Mouse (Mus musculus) thymus, postnatal 25 days (tissue): ENCODE measurements around the gene Aldh3b1.

ENCODE experiments used
- DNase-seq: peaks from one replicate; pipeline ENCODE4 v3.0.0; 2022

The Aldh3b1 gene

GRCm38 (mm10) chr19:3942986-3943735 is 13.6 kb upstream of the Aldh3b1 start:
- DNase-seq = peak; percentile 64

GRCm38 (mm10) chr19:3942315-3942714 is 12.7 kb upstream of the Aldh3b1 start:
- no peak for DNase-seq

- peak; percentile 64 for DNase-seq
Observed at GRCm38 (mm10) chr19:3935896-3936850, 6.6 kb upstream of the Aldh3b1 start.

- DNase-seq = peak; percentile 26
Observed at GRCm38 (mm10) chr19:3935032-3935895, 5.7 kb upstream of the Aldh3b1 start, which contains the start of gene Unc93b1. TSS of gene Unc93b1 (plus strand) at chr19:3935186.

DNA sequence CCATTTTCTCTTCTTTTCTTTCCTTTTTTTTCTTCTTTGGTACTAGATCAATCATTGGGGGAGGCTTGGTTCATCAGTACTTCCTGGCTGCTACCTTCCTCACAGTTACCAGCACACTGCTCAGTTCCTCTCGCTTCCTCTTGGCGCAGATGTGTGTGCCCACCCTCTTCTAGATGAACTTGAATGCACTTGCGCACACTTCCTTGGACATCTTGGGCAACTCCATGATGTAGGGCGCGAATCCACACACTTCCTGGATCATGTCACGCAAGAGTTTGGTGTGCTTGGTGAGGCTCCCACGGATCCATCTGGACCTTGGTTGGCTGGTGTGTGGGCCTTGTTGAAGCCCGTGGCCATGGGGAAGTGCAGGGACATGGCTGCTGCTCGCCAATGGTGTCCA is 2.1 kb upstream of the Aldh3b1 start:
- DNase-seq = no peak

DNA sequence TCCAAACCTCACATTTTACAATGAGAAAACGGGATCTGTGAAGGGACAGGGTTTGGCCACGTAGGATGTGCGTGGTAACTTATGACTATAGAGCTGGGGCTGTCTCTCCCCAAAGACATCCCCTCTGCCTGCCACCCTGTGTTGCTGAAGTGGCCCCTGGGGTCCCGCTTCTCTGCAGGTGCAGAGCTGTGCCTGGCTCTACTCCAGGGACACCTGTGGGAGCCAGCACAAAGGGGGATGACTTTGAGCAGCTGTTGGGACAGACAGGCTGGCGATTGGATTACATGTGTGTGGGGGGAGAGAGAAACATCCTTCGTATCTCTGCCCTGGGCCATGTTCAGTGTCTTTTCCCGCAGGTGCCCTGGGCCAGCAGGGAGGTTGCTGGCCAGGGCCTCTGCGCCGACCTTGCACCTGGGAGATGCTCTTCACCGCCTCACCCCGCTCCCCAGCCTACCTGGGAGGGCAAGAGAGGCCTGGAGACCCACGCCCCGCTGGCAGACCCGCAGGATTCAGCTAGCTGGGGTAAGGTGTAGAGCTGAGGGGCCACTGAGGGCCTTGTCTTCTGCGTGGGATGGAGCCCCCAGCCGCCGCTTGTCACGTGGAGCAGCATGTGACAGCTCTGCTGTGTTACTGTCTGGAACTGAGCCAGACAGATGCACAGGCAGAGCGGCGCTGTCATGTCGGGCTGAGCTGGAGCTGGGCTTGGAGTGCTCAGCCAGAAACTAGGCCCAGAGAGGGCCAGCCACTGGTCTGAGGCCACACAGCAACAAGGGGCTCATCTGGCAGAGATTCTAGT is 852 bp upstream of the Aldh3b1 start:
- peak; percentile 61 for DNase-seq

GRCm38 (mm10) chr19:3928779-3929178 is 829 bp downstream of the Aldh3b1 start:
- no peak for DNase-seq

DNA sequence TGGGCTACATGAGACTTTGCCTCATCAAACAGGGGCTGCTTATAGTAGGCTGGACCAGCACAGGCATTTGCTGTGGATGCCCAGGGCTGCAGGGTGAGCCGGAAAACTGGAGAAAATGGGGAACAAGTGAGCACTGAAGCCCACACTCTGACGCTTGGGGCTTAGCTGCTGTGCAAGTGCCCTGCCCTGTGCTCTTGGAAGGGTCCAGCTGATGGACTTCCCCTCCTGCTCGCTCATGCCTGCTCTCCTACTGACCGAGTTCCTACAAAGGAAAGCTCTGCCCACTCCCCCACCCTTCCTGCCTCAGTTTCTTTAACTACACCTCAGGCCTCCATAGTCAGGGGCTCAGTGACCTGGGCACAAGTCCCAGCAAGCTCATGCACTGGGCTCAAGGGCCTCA is 1.6 kb downstream of the Aldh3b1 start:
- DNase-seq = no peak

DNA sequence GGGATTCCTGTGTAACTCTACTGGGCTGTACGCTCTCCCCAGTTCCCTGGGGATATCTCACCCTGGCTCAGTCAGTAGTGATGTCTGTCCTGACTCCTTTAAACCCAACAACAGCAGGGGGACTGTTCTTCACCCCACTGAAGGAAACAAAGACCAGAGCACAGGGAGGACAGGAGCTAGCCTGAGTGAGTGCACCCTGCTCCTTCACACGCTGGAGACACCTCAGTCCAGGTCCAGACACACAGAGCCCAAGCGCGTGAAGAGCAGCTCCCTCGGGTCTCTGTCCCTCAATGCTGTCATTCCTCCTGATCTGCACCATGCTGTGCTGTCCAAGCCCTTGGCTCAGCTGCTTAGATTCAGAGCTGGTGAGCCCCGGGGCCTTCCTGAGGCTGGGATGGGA is 2.9 kb downstream of the Aldh3b1 start:
- no peak for DNase-seq

- no peak for DNase-seq
Observed at GRCm38 (mm10) chr19:3926279-3926678, 3.3 kb downstream of the Aldh3b1 start.

DNA sequence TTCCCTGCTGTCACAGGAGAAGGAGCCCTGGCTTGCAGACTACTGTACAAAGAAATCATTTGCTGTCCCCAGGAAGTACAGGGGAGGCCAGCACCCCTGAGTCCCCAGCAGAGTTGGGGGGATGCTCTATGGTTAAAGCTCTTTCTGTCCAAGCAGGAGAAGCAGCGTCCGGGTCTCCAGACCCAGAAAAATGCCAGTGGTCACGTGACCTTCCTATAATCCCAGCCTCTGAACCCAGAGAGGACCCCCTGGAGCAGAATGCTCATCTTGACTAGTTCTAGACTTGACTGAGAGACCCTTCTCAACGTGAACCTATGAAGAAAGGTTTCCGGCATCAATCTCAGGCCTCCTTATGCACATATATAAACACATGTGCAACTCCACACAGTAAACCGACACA is 3.7 kb downstream of the Aldh3b1 start:
- no peak for DNase-seq

GRCm38 (mm10) chr19:3924868-3925267 is 4.7 kb downstream of the Aldh3b1 start:
- DNase-seq = no peak

DNA sequence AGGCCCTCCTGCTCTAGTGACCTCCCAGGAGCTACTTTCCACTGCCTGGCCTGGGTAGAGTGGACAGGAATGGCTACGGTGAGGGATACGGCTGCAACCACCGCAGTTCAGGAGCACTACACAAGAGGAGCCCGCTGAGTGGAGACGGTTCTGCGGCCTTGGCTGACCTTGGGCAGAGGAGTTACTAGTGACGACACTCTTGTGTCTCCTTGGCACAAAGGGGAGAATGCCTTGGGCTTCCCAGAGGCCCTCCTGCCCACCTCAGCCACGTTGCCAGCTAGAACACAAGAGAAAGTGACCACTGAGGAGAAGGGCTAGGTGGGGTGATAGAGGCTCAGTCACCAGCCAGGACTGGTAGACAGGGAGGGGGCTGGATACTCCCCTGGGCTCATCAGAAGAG is 5.4 kb downstream of the Aldh3b1 start:
- DNase-seq = no peak

- DNase-seq = peak; percentile 38
Observed at GRCm38 (mm10) chr19:3923586-3923985, 6.0 kb downstream of the Aldh3b1 start.

DNA sequence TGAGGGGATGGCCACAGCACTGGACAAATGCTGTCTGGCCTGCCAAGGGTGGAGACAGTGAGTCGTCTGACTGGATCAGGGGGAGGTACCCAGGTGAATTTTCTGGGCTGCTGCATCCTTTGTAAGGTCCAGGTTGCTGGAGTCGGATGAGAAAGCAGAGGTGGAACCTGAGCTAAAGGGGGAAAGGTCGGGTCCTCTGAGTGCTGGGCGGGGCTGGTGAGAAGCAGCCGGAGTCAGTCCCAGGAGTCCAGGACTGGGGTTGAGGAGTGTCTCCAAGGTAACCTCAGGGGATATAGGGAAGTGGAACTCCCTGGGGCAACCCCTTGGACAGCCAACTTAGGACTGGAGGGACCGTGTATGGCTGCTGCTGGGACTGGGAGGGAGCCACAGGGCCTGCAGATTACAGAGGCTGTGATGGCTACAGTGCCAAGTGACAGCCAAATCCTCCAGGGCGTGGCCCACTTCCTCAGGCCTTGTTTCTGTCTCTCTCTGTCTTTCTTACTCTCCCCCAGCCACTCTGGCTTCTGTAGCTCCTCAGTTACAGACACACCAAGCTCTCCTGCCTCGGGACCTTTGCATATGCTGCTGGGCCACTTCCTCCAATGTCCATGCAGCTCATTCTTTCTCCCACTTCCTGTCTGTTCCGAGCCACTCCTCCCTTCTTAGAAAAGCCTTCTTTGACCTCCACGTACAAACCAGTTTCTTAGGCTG is 6.8 kb downstream of the Aldh3b1 start:
- no peak for DNase-seq

DNA sequence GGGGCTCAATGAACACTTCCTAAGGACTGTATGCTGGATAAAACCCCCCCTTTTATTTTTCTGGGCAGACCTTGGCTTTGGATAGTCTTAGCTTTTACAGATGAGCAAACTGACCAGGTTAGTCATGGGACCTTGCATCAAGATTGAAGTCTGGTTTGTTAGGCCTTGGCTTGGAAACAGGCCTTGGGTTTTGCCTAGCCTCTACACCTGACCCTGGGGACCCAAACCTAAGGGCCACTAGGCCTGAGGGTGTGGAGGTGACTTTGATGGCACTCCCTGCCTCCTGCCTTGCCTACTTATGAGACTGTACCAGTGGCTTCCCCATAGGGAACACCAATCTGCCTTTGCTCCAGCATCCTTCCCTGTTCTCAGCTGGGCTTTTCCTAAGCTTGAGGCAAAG is 9.7 kb downstream of the Aldh3b1 start:
- no peak for DNase-seq

DNA sequence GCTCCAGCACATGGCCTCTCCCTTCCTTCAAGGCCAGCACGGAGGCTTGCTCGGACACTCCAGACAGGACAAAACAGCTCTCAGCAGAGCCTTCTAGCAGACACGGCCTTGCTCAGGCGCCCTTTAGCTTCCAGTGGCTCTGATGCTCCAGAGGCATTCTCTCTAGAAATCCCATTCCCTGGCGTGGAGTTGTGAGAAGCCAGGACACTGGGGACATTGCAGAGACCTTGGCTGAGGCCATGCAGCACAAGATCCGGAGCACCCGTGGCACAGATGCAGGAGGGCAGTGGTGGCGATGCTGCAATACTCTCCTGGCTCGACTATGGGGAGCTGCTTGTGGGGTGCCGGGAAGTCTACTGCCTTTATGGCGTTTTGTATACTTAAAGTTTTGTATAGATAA is 12.9 kb downstream of the Aldh3b1 start:
- no peak for DNase-seq

GRCm38 (mm10) chr19:3914535-3914934 is 15.1 kb downstream of the Aldh3b1 start:
- DNase-seq = no peak

DNA sequence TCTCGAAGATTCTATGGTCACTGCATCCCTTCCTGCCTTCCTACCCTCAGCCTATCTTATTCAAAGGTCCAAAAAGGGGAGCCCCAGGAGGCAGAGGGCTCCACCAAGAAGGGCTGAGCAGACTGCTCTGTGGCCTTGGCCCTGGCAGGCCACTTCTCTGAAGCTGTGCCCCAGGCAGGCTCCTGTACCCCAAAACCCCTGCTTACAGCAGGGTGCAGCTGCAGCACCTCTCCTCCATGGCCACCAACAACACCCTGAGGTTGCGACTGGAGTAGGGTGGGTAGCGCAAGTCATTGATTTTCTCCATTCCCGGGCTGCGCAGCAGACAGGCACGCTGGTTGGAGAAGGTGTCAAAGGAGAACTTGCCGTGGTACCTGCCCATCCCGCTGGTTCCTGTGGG is 15.9 kb downstream of the Aldh3b1 start:
- no peak for DNase-seq

GRCm38 (mm10) chr19:3912337-3913204 is 17.0 kb downstream of the Aldh3b1 start, which contains the start of gene Ndufs8:
TSS of gene Ndufs8 (minus strand) at chr19:3912774.
- DNase-seq = peak; percentile 90
